Mouse (Mus musculus) CH12.LX (cell line): ENCODE data around the gene Lipe. TPM values are rescaled to one million over a fixed set of nuclear protein-coding genes. Genes with fewer than 3 reads are reported as not detected.

Source experiments
- DNase-seq: peaks from one replicate; pipeline ENCODE4 v3.0.0-alpha.2; 2013; ENCODE audit errors: extremely low read depth
- H3K27ac ChIP-seq: 2 replicates; pipeline ENCODE4 v1.5.1; 2012; ENCODE audit warnings: low read depth, mild to moderate bottlenecking, control low read depth, moderate library complexity; ENCODE audit not compliant: insufficient read depth
- H3K27me3 ChIP-seq: replicated peaks from 2 replicates; pipeline ENCODE3; 2012; ENCODE audit warnings: inconsistent platforms
- H3K36me3 ChIP-seq, 2 experiments: replicated peaks in 1 of 2; 2 replicates each; pipeline versions ENCODE3 to v1.6.1; 2012; ENCODE audit warnings: inconsistent platforms in 1 of 2, low read length in 1 of 2, mild to moderate bottlenecking in 1 of 2, mixed read lengths in 1 of 2, moderate library complexity in 1 of 2; ENCODE audit not compliant: control insufficient read depth in 1 of 2, insufficient read depth in 1 of 2
- H3K4me1 ChIP-seq, 2 experiments: 2 replicates each; pipeline ENCODE4 v1.6.1; 2012; ENCODE audit warnings: inconsistent platforms in 1 of 2, moderate library complexity in 1 of 2; ENCODE audit not compliant: insufficient read depth in 2 of 2, control insufficient read depth in 1 of 2
- H3K4me2 ChIP-seq: 2 replicates; pipeline ENCODE4 v1.6.1; 2012; ENCODE audit warnings: low read depth, mild to moderate bottlenecking, control low read depth; ENCODE audit not compliant: poor library complexity, insufficient read depth, severe bottlenecking
- H3K4me3 ChIP-seq, 3 experiments: fragments of 150-350 bp in 1 of 3; sonication (generic) in 1 of 3; replicated peaks in 1 of 3; 2 replicates each; pipeline versions ENCODE3 to v1.5.1; 2011 to 2012; ENCODE audit warnings: low read depth in 2 of 3, low read length in 2 of 3, mild to moderate bottlenecking in 2 of 3, moderate library complexity in 2 of 3, control low read depth in 1 of 3, improper control_type of control experiment in 1 of 3, inconsistent platforms in 1 of 3, mixed read lengths in 1 of 3; ENCODE audit not compliant: poor library complexity in 1 of 3
- H3K79me2 ChIP-seq: replicated peaks from 2 replicates; pipeline ENCODE4 v1.6.1; 2012; ENCODE audit warnings: mild to moderate bottlenecking, moderate library complexity; ENCODE audit not compliant: control insufficient read depth, poor library complexity, insufficient read depth, severe bottlenecking; ENCODE audit errors: extremely low read depth
- H3K9ac ChIP-seq: 2 replicates; pipeline ENCODE4 v1.6.1; 2012; ENCODE audit warnings: low read depth, mild to moderate bottlenecking, control low read depth, moderate library complexity; ENCODE audit not compliant: insufficient read depth
- H3K9me3 ChIP-seq: replicated peaks from 2 replicates; pipeline ENCODE3; 2012; ENCODE audit warnings: low read length, inconsistent platforms, mixed read lengths
- BHLHE40 ChIP-seq: IDR thresholded peaks from 2 replicates; pipeline ENCODE4 v1.6.1; 2011; ENCODE audit warnings: mild to moderate bottlenecking, low read depth, low read length, improper control_type of control experiment
- CHD2 ChIP-seq: IDR thresholded peaks from 2 replicates; pipeline ENCODE4 v1.6.1; 2011; ENCODE audit warnings: low read length, improper control_type of control experiment
- CTCF ChIP-seq, 2 experiments: IDR thresholded peaks in 1 of 2; conservative IDR thresholded peaks in 1 of 2; 2 replicates each; pipeline ENCODE4 v1.5.1; 2011 to 2012; ENCODE audit warnings: low read depth in 2 of 2, low read length in 2 of 2, improper control_type of control experiment in 1 of 2, inconsistent platforms in 1 of 2, mild to moderate bottlenecking in 1 of 2, moderate library complexity in 1 of 2
- E2F4 ChIP-seq: IDR thresholded peaks from 2 replicates; pipeline ENCODE4 v1.6.1; 2011; ENCODE audit warnings: low read depth, low read length, improper control_type of control experiment; ENCODE audit not compliant: insufficient replicate concordance
- EP300 ChIP-seq: IDR thresholded peaks from 2 replicates; pipeline ENCODE4 v1.6.1; 2011; ENCODE audit warnings: low read length, improper control_type of control experiment
- ETS1 ChIP-seq: conservative IDR thresholded peaks from 2 replicates; pipeline ENCODE4 v1.6.1; 2012; ENCODE audit warnings: low read depth, mild to moderate bottlenecking, inconsistent platforms, low read length, improper control_type of control experiment, moderate library complexity
- JUN ChIP-seq: IDR thresholded peaks from 2 replicates; pipeline ENCODE4 v1.6.1; 2011; ENCODE audit warnings: low read depth, mild to moderate bottlenecking, low read length, improper control_type of control experiment, moderate library complexity; ENCODE audit not compliant: insufficient read depth
- JUND ChIP-seq: conservative IDR thresholded peaks from 2 replicates; pipeline ENCODE4 v1.6.1; 2011; ENCODE audit warnings: low read depth, low read length, improper control_type of control experiment
- MAFK ChIP-seq: IDR thresholded peaks from 2 replicates; pipeline ENCODE4 v1.6.1; 2011; ENCODE audit warnings: low read length, improper control_type of control experiment; ENCODE audit not compliant: insufficient replicate concordance
- MAZ ChIP-seq: IDR thresholded peaks from 2 replicates; pipeline ENCODE4 v1.6.1; 2012; ENCODE audit warnings: low read depth, mild to moderate bottlenecking, inconsistent platforms, low read length, improper control_type of control experiment, moderate library complexity
- MEF2A ChIP-seq: IDR thresholded peaks from 2 replicates; pipeline ENCODE4 v1.6.1; 2014; ENCODE audit warnings: low read depth, mild to moderate bottlenecking, inconsistent platforms, low read length, improper control_type of control experiment, borderline replicate concordance
- MXI1 ChIP-seq: IDR thresholded peaks from 2 replicates; pipeline ENCODE4 v1.6.1; 2011; ENCODE audit warnings: mild to moderate bottlenecking, low read depth, low read length, improper control_type of control experiment
- NELFE ChIP-seq: IDR thresholded peaks from 2 replicates; pipeline ENCODE4 v1.6.1; 2011; ENCODE audit warnings: low read depth, low read length, improper control_type of control experiment
- NRF1 ChIP-seq: IDR thresholded peaks from 2 replicates; pipeline ENCODE4 v1.6.1; 2014; ENCODE audit warnings: low read depth, mild to moderate bottlenecking, inconsistent platforms, low read length, improper control_type of control experiment, moderate library complexity
- POLR2AphosphoS2 ChIP-seq: IDR thresholded peaks from 2 replicates; pipeline ENCODE4 v1.6.1; 2011; ENCODE audit warnings: low read depth, low read length, improper control_type of control experiment
- SIN3A ChIP-seq: IDR thresholded peaks from 2 replicates; pipeline ENCODE4 v1.6.1; 2012; ENCODE audit warnings: low read length, improper control_type of control experiment, inconsistent platforms
- TBP ChIP-seq: conservative IDR thresholded peaks from 2 replicates; pipeline ENCODE4 v1.6.1; 2011; ENCODE audit warnings: low read depth, low read length, improper control_type of control experiment
- TCF12 ChIP-seq: IDR thresholded peaks from 2 replicates; pipeline ENCODE4 v1.6.1; 2014; ENCODE audit warnings: low read depth, mild to moderate bottlenecking, inconsistent platforms, low read length, improper control_type of control experiment
- UBTF ChIP-seq: IDR thresholded peaks from 2 replicates; pipeline ENCODE4 v1.6.1; 2012; ENCODE audit warnings: low read depth, mild to moderate bottlenecking, inconsistent platforms, low read length, improper control_type of control experiment, moderate library complexity
- USF1 ChIP-seq: IDR thresholded peaks from 2 replicates; pipeline ENCODE4 v1.6.1; 2014; ENCODE audit warnings: low read depth, mild to moderate bottlenecking, inconsistent platforms, low read length, improper control_type of control experiment
- ZNF384 ChIP-seq: IDR thresholded peaks from 2 replicates; pipeline ENCODE4 v1.6.1; 2012; ENCODE audit warnings: low read depth, low read length, improper control_type of control experiment, inconsistent platforms
- dilution Hi-C: fragments of 300-500 bp; cut with MboI; formaldehyde crosslinking; loops from 2 replicates; pipeline ENCODE4 v1.14.3; 2020; ENCODE audit warnings: low sequenced_read_pairs; ENCODE audit not compliant: extremely low pct_unique_long_range_greater_than_20kb, extremely low pct_ligation_motif_present
- in situ Hi-C: fragments of 300-500 bp; cut with MboI; formaldehyde crosslinking; loops from 3 replicates; pipeline ENCODE4 v1.14.3; 2019; ENCODE audit warnings: low sequenced_read_pairs, low pct_ligation_motif_present, low pct_unique_long_range_greater_than_20kb, mixed read lengths
- polyA plus RNA-seq: library from polyadenylated mRNA; unstranded; fragments of >175 nt; gene quantifications from 2 replicates; pipeline ENCODE4 v1.2.1, GENCODE M21; 2012; ENCODE audit warnings: low read depth; ENCODE audit not compliant: insufficient read length
- total RNA-seq, 2 experiments: library from RNA; depleted of rRNA; stranded (reverse); fragments of 300-350 nt in 1 of 2; fragments of >200 nt in 1 of 2; gene quantifications; 2 replicates each; pipeline ENCODE4 v1.2.3; 2012 to 2014

The Lipe gene
- total and polyA plus RNA-seq, 3 experiments: 2.8 to 5.9 (median 3.4) TPM

DNA sequence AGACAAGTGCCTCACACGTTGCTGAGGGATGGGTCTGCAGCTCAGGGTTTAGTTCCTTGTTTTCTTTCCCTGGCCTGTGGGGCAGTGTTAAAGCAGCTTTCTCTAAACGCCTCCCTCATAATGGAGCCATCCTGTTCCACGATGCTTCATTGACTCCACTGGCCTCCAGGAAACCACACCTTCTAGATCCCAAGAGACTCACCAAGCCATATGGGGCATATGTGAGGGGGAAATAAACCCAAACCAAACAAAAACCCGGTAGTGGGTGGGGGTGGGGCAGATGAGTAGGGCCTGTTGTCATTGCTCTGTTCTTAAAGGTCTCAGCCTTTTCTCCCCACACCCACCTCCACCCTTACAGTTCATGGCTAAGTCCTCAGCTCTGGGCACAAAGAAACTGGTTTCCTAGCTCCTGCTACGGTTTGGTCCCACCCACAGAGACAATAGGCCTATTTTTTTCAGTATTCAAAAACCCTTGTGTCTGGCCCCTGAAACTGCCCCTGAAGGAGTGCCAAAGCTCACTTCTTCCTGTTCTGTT, 34.6 kb upstream of the Lipe start (continued):
- TF ChIP-seq SIN3A (no peak; the same call in 1 of the 2 replicates), JUND (peak; percentile 23; the same call in 1 of the 2 replicates), UBTF (no peak), CHD2 (peak; percentile 92), MXI1 (no peak; the same call in 1 of the 2 replicates), MAFK (no peak; the same call in 1 of the 2 replicates), TCF12 (peak; percentile 52; the same call in 1 of the 2 replicates), MAZ (peak; percentile 75; the same call in 1 of the 2 replicates), BHLHE40 (peak; percentile 53; the same call in 1 of the 2 replicates), JUN (no peak)

DNA sequence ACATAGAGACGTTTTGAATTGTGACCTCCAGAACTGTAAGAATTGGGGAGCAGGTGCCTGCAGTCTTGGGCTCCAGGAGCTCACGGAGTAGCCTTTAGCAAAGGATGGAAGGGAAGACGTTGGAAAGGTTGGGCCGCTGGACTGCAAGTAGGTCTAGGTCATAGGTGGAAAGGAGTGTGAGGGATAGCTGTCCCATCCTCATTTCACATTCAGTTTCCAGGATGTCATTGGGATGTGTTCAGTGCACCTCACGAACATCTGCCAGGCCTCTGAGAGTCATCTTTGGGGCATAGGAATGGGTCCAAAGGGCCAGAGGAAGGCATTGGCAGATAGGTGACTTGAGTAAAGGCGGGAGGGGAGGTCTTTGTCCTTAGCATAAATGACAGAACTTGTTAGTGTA, 33.9 kb upstream of the Lipe start:
- Histone ChIP-seq H3K4me3 (no peak overlapping the region), H3K27me3 (no peaks in the 10 kb centered on the region), H3K79me2 (no peaks in the 10 kb centered on the region), H3K4me1 (peaks cover 30 to 84% of the 10 kb centered on the region in 2 experiments), H3K9me3 (no peaks in the 10 kb centered on the region), H3K27ac (peak overlapping the region; percentile 86), H3K36me3 (no peaks in the 10 kb centered on the region)
- dilution Hi-C loops (no loop called here), in situ Hi-C loops (loop anchor here (5.0 kb wide), 2 partner anchors 45 to 165 kb away; partner anchors contain the start of gene Ceacam1)
- no peak for DNase-seq
- TF ChIP-seq MEF2A: no peak
- no peak for TF ChIP-seq CTCF (conservative IDR thresholded peaks at IDR 0.05 in 1 of 2, IDR thresholded peaks at IDR 0.05 in 1 of 2; ENCODE audit: low read depth in 2 of 2, low read length in 2 of 2)
- TF ChIP-seq ETS1: no peak
- no peak for TF ChIP-seq MXI1
- no peak for TF ChIP-seq EP300
- TF ChIP-seq POLR2AphosphoS2: no peak
- TF ChIP-seq, all 38 proteins: peak for 0
- peak overlapping the region; percentile 54 for H3K4me2 ChIP-seq
- H3K9ac ChIP-seq: peak overlapping the region; percentile 28

DNA sequence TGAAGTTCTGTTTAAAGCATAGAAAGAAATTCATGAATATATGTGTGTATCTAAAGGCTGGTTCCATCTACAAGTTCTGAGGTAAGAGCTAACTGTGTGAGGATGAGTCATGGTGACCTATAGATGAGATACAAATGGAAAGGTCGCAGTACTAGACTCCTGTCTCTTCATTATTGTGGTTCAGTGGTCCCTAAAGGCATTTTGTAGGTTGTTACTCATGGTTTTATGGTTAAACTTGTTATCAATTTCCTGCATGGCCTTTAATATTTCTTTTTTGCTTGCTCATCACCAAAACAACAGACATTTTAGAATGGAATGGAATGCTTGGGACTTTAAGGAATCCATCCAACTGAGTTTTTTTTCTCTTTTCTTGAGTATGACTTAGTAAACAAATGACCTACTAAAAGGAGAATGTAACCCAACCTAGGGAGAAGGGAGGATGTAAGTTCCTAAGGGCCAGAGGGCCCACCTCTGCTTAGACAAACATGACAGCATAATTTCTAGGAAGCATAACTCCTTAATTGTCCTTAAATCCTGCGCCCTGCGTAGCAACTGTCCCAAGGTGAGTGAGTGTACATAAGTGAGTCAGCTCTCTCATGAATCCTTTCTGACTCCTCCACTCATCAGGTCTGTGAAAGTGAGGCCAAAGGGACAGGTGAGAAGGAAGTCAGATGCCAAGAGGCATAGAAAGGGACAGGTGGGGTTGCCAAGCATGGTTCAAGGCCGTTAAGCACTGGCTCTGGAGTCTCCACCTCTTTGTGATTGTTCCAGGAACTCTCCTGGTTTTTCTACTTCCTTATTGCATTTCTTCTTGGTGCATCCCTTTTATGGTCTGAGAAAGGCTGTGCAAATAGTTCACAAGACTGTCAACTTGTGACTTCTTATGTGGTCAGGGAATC, 31.6 kb upstream of the Lipe start:
- Histone ChIP-seq H3K4me1 (peaks cover 23 to 72% of the 10 kb centered on the region in 2 experiments), H3K4me3 (no peak overlapping the region), H3K36me3 (no peaks in the 10 kb centered on the region), H3K27ac (no peak overlapping the region), H3K27me3 (no peaks in the 10 kb centered on the region), H3K9ac (no peak overlapping the region), H3K9me3 (no peaks in the 10 kb centered on the region), H3K79me2 (no peaks in the 10 kb centered on the region), H3K4me2 (no peak overlapping the region)
- DNase-seq: no peak
- in situ Hi-C loops: loop anchor here (5.0 kb wide), 2 partner anchors 47 to 167 kb away; partner anchors contain the start of gene Ceacam1
- no peak for TF ChIP-seq E2F4
- TF ChIP-seq NRF1: no peak
- no peak for TF ChIP-seq MXI1
- TF ChIP-seq USF1: no peak
- no peak for TF ChIP-seq POLR2AphosphoS2
- no peak for TF ChIP-seq CTCF (conservative IDR thresholded peaks at IDR 0.05 in 1 of 2, IDR thresholded peaks at IDR 0.05 in 1 of 2; ENCODE audit: low read depth in 2 of 2, low read length in 2 of 2)
- TF ChIP-seq MAZ: no peak
- no peak for TF ChIP-seq NELFE
- no peak for TF ChIP-seq UBTF
- no peak for TF ChIP-seq JUN
- no peak for TF ChIP-seq SIN3A
- no peak for TF ChIP-seq ZNF384
- no peak for TF ChIP-seq TBP
- no peak for TF ChIP-seq BHLHE40
- dilution Hi-C loops: no loop called here
